Mouse (Mus musculus): Measurements from ENCODE around the gene Tmem121.

GRCm38 (mm10) chr12:113140616-113141411 is 44.9 kb upstream of the Tmem121 start:
- TF ChIP-seq ZNF384 (IDR thresholded peaks at IDR 0.05; ENCODE audit: low read depth, low read length) (no peak), CHD2 (IDR thresholded peaks at IDR 0.05; ENCODE audit: low read depth, low read length) (no peak), ZC3H11A (IDR thresholded peaks at IDR 0.05; ENCODE audit: borderline replicate concordance, low read depth, low read length) (no peak), HCFC1 (IDR thresholded peaks at IDR 0.05; ENCODE audit: borderline replicate concordance, insufficient read depth, low read length) (no peak)
